Mouse (Mus musculus) forebrain, embryonic 16.5 days (tissue): ENCODE results near the gene Arl8a. TPM values are rescaled to one million over a fixed set of nuclear protein-coding genes. Genes with fewer than 3 reads are reported as not detected.

Experiments
- ATAC-seq: fragments of 200-750 bp; cut with Nextera tagmentation; 2 replicates; pipeline ENCODE4 v1.8.0; 2017; ENCODE audit warnings: mild to moderate bottlenecking, moderate library complexity
- H3K27ac ChIP-seq: fragments of 300-500 bp; sonication (generic); 2 replicates; pipeline ENCODE4 v1.5.1; 2014; ENCODE audit warnings: low read length, control low read depth
- H3K27me3 ChIP-seq: fragments of 300-500 bp; sonication (generic); replicated peaks from 2 replicates; pipeline ENCODE4 v1.6.1; 2014; ENCODE audit warnings: low read length; ENCODE audit not compliant: control insufficient read depth, insufficient read depth
- H3K36me3 ChIP-seq: fragments of 300-500 bp; sonication (generic); 2 replicates; pipeline ENCODE4 v1.6.1; 2014; ENCODE audit not compliant: control insufficient read depth, insufficient read depth
- H3K4me1 ChIP-seq: fragments of 300-500 bp; sonication (generic); replicated peaks from 2 replicates; pipeline ENCODE4 v1.6.1; 2014; ENCODE audit warnings: low read length; ENCODE audit not compliant: control insufficient read depth, insufficient read depth
- H3K4me2 ChIP-seq: fragments of 300-500 bp; sonication (generic); 2 replicates; pipeline ENCODE4 v1.6.1; 2014; ENCODE audit warnings: mild to moderate bottlenecking, low read length, control low read depth
- H3K4me3 ChIP-seq: fragments of 300-500 bp; sonication (generic); replicated peaks from 2 replicates; pipeline ENCODE4 v1.5.1; 2014; ENCODE audit warnings: mild to moderate bottlenecking, low read length, control low read depth
- H3K9ac ChIP-seq: fragments of 300-500 bp; sonication (generic); replicated peaks from 2 replicates; pipeline ENCODE4 v1.6.1; 2014; ENCODE audit warnings: low read depth, low read length, control low read depth
- H3K9me3 ChIP-seq: fragments of 300-500 bp; sonication (generic); 2 replicates; pipeline ENCODE4 v1.6.1; 2016; ENCODE audit warnings: low read length; ENCODE audit not compliant: control insufficient read depth
- WGBS: fragments of 180-500 bp; shearing (Covaris S2); extraction: QIAGEN DNeasy Blood & Tissue Kit; methylation state at CpG from one replicate; pipeline ENCODE4 v1.1.7; 2014; 5-methylcytosine and 5-hydroxymethylcytosine counted together
- polyA plus RNA-seq: library from polyadenylated mRNA; unstranded; fragments of >200 nt; fragmentation: Nextera tagmentation; extraction: Ambion mirVana; gene quantifications from 2 replicates; pipeline ENCODE4 v1.2.1, GENCODE M21; 2015

Arl8a gene
- polyA plus RNA-seq, 1 experiment from 2014 or later: 336 TPM

GRCm38 (mm10) chr1:135173311-135173710 is 26.7 kb downstream of the Arl8a start:
- no peak overlapping the region for H3K4me2 ChIP-seq
- no peak overlapping the region for H3K9ac ChIP-seq
- H3K4me1 ChIP-seq: peaks cover 4% of the 10 kb centered on the region; the same call in 1 of the 2 replicates
- H3K27me3 ChIP-seq: no peaks in the 10 kb centered on the region
- H3K27ac ChIP-seq: no peak overlapping the region
- 93% methylated on average over 6 of the region's 6 CpGs for WGBS
- H3K36me3 ChIP-seq: no peaks in the 10 kb centered on the region
- ATAC-seq: no peak
- H3K9me3 ChIP-seq: no peaks in the 10 kb centered on the region
- H3K4me3 ChIP-seq: no peak overlapping the region

GRCm38 (mm10) chr1:135175176-135175575 is 28.6 kb downstream of the Arl8a start:
- Histone ChIP-seq H3K27me3 (no peaks in the 10 kb centered on the region), H3K36me3 (no peaks in the 10 kb centered on the region), H3K9me3 (no peaks in the 10 kb centered on the region), H3K9ac (no peak overlapping the region), H3K4me1 (no peaks in the 10 kb centered on the region), H3K4me2 (no peak overlapping the region), H3K27ac (no peak overlapping the region), H3K4me3 (no peak overlapping the region)
- 75% methylated on average over 3 of the region's 3 CpGs for WGBS
- ATAC-seq: no peak

DNA sequence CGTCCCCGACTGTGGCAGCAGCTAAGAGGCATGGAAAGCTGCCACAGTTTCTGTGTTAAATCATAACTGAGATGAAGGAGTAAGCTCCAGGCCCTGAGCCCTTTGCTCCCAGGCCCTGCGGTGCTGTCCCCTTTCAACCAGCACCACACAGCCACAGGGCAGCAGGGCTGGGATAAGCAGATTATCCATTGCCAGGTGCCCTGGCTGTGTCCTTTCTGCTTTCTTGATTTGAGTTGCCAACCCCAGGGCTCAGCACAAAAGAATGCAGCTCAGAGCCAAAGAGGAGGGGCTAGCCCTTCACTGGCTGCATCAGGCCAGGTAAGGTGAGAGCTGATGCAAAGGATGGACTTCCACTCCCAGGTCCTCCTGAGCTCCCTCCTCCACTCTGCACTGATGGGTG is 31.1 kb downstream of the Arl8a start:
- Histone ChIP-seq H3K36me3 (no peaks in the 10 kb centered on the region), H3K4me1 (peaks cover 3% of the 10 kb centered on the region; the same call in 1 of the 2 replicates), H3K27me3 (no peaks in the 10 kb centered on the region), H3K27ac (no peak overlapping the region), H3K9me3 (no peaks in the 10 kb centered on the region), H3K4me3 (no peak overlapping the region), H3K4me2 (no peak overlapping the region), H3K9ac (no peak overlapping the region)
- ATAC-seq: no peak
- 86% methylated on average over 3 of the region's 3 CpGs for whole genome bisulfite sequencing

- Histone ChIP-seq H3K4me3 (no peak overlapping the region), H3K9ac (no peak overlapping the region), H3K4me2 (no peak overlapping the region), H3K27ac (no peak overlapping the region), H3K27me3 (no peaks in the 10 kb centered on the region), H3K36me3 (no peaks in the 10 kb centered on the region), H3K9me3 (no peaks in the 10 kb centered on the region), H3K4me1 (peaks cover 3% of the 10 kb centered on the region; the same call in 1 of the 2 replicates)
- WGBS: 89% methylated on average over 7 of the region's 7 CpGs
- no peak for ATAC-seq
Measured at GRCm38 (mm10) chr1:135178863-135179262, 32.2 kb downstream of the Arl8a start.

DNA sequence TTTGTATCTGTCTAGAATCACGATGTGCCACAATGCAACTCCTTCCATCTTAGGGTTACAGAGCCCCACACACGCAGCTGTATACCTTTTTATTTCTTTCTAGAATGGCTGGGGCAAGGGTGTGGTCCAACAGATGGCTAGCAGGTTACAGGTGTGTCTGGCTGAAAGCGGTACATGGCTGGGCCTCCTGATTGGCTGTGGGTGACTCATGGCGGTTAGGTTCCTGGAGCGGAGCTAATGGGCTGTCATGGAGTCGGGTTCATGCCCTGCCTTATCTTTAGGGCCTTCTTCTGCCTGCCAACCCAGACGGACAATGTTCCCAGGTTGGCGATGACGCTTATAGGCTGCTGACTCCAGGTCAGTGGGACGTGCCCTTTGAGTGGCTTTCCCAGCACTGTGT is 34.2 kb downstream of the Arl8a start:
- H3K4me2 ChIP-seq: no peak overlapping the region
- no peak overlapping the region for H3K27ac ChIP-seq
- H3K9me3 ChIP-seq: no peaks in the 10 kb centered on the region
- H3K27me3 ChIP-seq: no peaks in the 10 kb centered on the region
- H3K36me3 ChIP-seq: no peaks in the 10 kb centered on the region
- H3K4me1 ChIP-seq: peaks cover 3% of the 10 kb centered on the region; the same call in 1 of the 2 replicates
- WGBS: 94% methylated on average over 10 of the region's 10 CpGs
- no peak for ATAC-seq
- H3K4me3 ChIP-seq: no peak overlapping the region
- H3K9ac ChIP-seq: no peak overlapping the region

GRCm38 (mm10) chr1:135181275-135181674 is 34.7 kb downstream of the Arl8a start:
- H3K27me3 ChIP-seq: no peaks in the 10 kb centered on the region
- no peak overlapping the region for H3K9ac ChIP-seq
- no peak for ATAC-seq
- WGBS: 75% methylated on average over 4 of the region's 4 CpGs
- H3K36me3 ChIP-seq: no peaks in the 10 kb centered on the region
- no peak overlapping the region for H3K27ac ChIP-seq
- H3K9me3 ChIP-seq: no peaks in the 10 kb centered on the region
- H3K4me1 ChIP-seq: peaks cover 3% of the 10 kb centered on the region; the same call in 1 of the 2 replicates
- no peak overlapping the region for H3K4me3 ChIP-seq
- H3K4me2 ChIP-seq: no peak overlapping the region

DNA sequence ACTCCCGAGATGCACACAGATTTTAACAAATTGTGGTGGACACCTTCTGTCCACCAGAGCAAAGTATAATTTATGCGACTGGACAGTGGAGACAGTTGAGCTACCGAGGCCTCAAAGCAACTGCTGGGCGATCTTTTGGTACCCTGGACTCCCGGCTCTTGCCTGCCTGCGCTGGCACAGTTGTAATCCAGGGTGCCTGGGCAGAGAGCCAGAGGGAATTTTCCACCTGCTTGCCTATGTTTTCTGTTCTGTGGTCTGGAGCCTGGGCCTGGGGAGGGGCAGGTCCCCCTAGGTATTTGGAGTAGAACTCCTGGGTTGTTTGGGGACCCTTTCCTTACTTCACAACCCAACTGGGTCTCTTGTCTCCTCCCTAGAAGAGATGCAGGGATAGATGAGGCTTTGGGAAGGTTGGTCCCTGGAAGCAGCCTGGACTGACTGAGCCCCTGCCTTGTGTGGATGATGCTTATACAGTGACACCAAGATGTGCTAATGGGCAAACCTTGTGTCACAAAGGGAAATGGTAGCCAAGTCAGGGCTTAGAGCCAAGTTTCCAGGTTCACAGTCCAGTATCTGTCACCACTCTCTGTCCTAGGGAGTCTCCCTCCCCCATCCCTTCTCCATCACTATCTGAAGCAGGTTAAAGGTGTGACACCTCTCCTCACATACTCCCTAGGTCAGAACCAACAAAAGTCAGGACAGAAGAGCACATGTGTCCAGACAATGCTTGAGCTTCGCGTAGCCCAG is 35.4 kb downstream of the Arl8a start:
- 66% methylated on average over 8 of the region's 8 CpGs for WGBS
- H3K27me3 ChIP-seq: no peaks in the 10 kb centered on the region
- H3K9ac ChIP-seq: no peak overlapping the region
- no peaks in the 10 kb centered on the region for H3K9me3 ChIP-seq
- ATAC-seq: no peak
- no peak overlapping the region for H3K4me3 ChIP-seq
- peaks cover 3% of the 10 kb centered on the region; the same call in 1 of the 2 replicates for H3K4me1 ChIP-seq
- no peaks in the 10 kb centered on the region for H3K36me3 ChIP-seq
- no peak overlapping the region for H3K27ac ChIP-seq
- H3K4me2 ChIP-seq: no peak overlapping the region

- no peak overlapping the region for H3K4me2 ChIP-seq
- WGBS: 66% methylated on average over 3 of the region's 3 CpGs
- peaks cover 3% of the 10 kb centered on the region; the same call in 1 of the 2 replicates for H3K4me1 ChIP-seq
- no peaks in the 10 kb centered on the region for H3K27me3 ChIP-seq
- no peak overlapping the region for H3K4me3 ChIP-seq
- H3K27ac ChIP-seq: no peak overlapping the region
- no peak overlapping the region for H3K9ac ChIP-seq
- no peaks in the 10 kb centered on the region for H3K9me3 ChIP-seq
- no peak for ATAC-seq
- H3K36me3 ChIP-seq: no peaks in the 10 kb centered on the region
Measured at GRCm38 (mm10) chr1:135182975-135183374, 36.4 kb downstream of the Arl8a start.

DNA sequence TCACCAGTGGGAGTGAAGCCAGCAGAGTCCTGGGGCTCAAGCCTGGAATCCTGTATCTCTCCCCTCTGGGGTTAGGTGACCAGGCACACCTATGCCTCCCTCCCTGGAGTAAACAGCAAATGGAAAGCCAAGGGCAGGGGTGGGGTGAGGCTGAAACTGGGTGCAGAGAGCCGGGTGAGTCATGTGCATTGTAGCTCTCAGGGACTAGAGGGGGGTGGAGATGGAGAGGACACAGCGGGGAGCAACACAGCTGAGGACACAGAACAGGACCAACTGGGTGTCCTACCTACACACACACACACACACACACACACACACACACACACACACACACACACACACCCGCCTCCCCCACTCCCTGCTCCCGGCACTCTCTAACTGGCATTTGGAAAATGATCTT is 36.8 kb downstream of the Arl8a start:
- H3K9me3 ChIP-seq: no peaks in the 10 kb centered on the region
- H3K9ac ChIP-seq: no peak overlapping the region
- H3K27ac ChIP-seq: no peak overlapping the region
- H3K36me3 ChIP-seq: no peaks in the 10 kb centered on the region
- no peaks in the 10 kb centered on the region for H3K27me3 ChIP-seq
- H3K4me3 ChIP-seq: no peak overlapping the region
- 72% methylated on average over 4 of the region's 4 CpGs for WGBS
- no peak overlapping the region for H3K4me2 ChIP-seq
- peaks cover 3% of the 10 kb centered on the region; the same call in 1 of the 2 replicates for H3K4me1 ChIP-seq
- no peak for ATAC-seq
